Mouse (Mus musculus) thymus, postnatal 4 days (tissue): Measurements from ENCODE around the gene Zdhhc12.

Source experiments
- DNase-seq: peaks from one replicate; pipeline ENCODE4 v3.0.0; 2021

Zdhhc12 gene

GRCm38 (mm10) chr2:30095882-30096527 lies 2.6 kb upstream of the Zdhhc12 start:
- peak; percentile 82 for DNase-seq

GRCm38 (mm10) chr2:30094208-30094588 lies 750 bp upstream of the Zdhhc12 start:
- DNase-seq: peak; percentile 56

- no peak for DNase-seq
Measured at GRCm38 (mm10) chr2:30092280-30092918, 1.0 kb downstream of the Zdhhc12 start.

GRCm38 (mm10) chr2:30091521-30091920 lies 1.9 kb downstream of the Zdhhc12 start:
- no peak for DNase-seq

- no peak for DNase-seq
Measured at GRCm38 (mm10) chr2:30087310-30087709, 6.1 kb downstream of the Zdhhc12 start.

GRCm38 (mm10) chr2:30084632-30085031 lies 8.8 kb downstream of the Zdhhc12 start:
- no peak for DNase-seq

GRCm38 (mm10) chr2:30084113-30084512 lies 9.3 kb downstream of the Zdhhc12 start:
- DNase-seq: no peak

GRCm38 (mm10) chr2:30080181-30080800 lies 13.2 kb downstream of the Zdhhc12 start:
- DNase-seq: no peak

- DNase-seq: no peak
Measured at GRCm38 (mm10) chr2:30078760-30079159, 14.7 kb downstream of the Zdhhc12 start.

GRCm38 (mm10) chr2:30078349-30078712 lies 15.1 kb downstream of the Zdhhc12 start:
- DNase-seq: no peak

GRCm38 (mm10) chr2:30077502-30078348 lies 15.7 kb downstream of the Zdhhc12 start, which contains the start of gene Pkn3:
Gene Pkn3 (plus strand): TSS chr2:30077684.
- DNase-seq: peak; percentile 92

- DNase-seq: no peak
Measured at GRCm38 (mm10) chr2:30076959-30077358, 16.5 kb downstream of the Zdhhc12 start.

GRCm38 (mm10) chr2:30076439-30076838 lies 17.0 kb downstream of the Zdhhc12 start:
- DNase-seq: no peak

GRCm38 (mm10) chr2:30075625-30076024 lies 17.8 kb downstream of the Zdhhc12 start:
- DNase-seq: no peak

GRCm38 (mm10) chr2:30073285-30073684 lies 20.2 kb downstream of the Zdhhc12 start:
- DNase-seq: no peak

- DNase-seq: no peak
Measured at GRCm38 (mm10) chr2:30072875-30073274, 20.6 kb downstream of the Zdhhc12 start.

GRCm38 (mm10) chr2:30067962-30068361 lies 25.5 kb downstream of the Zdhhc12 start:
- DNase-seq: no peak

- DNase-seq: peak; percentile 71
Measured at GRCm38 (mm10) chr2:30067031-30067888, 26.2 kb downstream of the Zdhhc12 start.

- peak; percentile 95 for DNase-seq
Measured at GRCm38 (mm10) chr2:30066046-30066901, 27.2 kb downstream of the Zdhhc12 start.

- no peak for DNase-seq
Measured at GRCm38 (mm10) chr2:30064298-30064697, 29.1 kb downstream of the Zdhhc12 start.

- no peak for DNase-seq
Measured at GRCm38 (mm10) chr2:30063791-30064190, 29.7 kb downstream of the Zdhhc12 start.
